Mouse (Mus musculus) monocyte, adult 2 months (primary cell): Measurements from ENCODE around the gene Nrn1l.
A peak's percentile ranks its signal among the peaks of the same experiment; 100 is the strongest.

Experiments
- DNase-seq, 2 experiments: peaks; one replicate each; pipeline ENCODE4 v3.0.0; 2022; ENCODE audit warnings: low spot score in 2 of 2, low read depth in 1 of 2

Gene Nrn1l

DNA sequence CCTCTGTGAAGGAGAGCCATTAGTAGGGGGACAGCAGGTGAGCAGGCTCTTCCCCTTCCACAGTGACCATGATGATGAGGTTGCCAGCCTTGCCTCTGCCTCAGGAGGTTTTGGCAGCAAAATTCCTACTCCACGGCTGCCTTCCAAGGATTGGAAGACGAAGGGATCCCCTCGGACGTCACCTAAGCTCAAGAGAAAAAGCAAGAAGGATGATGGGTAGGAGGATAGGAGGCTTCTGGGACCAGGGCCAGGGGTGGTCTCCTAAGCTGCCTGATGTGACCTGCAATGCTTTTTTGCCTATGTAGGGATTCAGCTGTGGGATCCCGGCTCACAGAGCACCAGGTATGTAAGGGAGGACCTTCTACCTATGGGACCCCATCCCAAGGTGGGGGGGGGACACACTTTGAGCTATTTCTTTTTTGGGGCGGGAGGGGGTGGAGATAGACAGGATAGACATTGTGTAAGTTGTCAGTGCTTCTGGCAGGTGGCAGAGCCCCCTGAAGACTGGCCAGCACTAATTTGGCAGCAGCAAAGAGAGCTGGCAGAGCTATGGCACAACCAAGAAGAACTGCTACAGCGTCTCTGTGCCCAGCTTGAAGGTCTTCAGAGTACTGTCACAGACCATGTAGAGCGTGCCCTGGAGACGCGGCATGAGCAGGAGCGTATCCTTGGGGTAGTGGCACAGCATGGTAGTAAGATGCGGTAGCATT is 3.5 kb upstream of the Nrn1l start:
- no peak for DNase-seq

DNA sequence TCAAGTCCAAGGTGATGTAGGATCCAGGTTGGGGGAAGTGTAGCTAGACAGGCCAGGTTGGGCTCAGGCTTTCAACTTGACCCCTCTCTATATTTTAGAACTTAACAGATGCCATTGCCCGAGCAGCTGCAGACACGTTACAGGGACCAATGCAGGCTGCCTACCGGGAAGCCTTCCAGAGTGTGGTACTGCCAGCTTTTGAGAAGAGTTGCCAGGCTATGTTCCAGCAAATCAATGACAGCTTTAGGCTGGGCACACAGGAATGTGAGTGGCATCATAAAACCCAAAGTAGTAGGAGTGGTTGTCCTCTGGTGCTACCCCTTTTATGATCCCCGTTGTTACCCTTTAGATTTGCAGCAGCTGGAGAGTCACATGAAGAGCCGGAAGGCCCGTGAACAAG is 2.5 kb upstream of the Nrn1l start:
- DNase-seq = no peak

DNA sequence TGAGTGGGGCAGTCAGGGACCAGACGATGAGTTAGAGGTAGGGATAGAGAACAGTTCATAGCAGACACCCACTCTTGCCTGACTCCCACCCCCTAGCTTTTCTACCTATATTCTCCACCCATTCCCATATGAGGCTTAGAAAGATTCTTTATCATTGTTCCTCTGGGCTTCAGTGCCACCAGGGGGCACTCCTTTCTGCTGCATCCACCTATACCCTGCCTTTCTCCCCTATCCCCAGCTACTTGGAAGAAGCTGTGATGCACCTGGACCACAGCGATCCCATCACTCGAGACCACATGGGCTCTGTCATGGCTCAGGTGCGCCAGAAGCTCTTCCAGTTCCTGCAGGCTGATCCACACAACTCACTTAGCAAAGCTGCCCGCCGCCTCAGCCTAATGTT is 935 bp upstream of the Nrn1l start:
- no peak for DNase-seq

DNA sequence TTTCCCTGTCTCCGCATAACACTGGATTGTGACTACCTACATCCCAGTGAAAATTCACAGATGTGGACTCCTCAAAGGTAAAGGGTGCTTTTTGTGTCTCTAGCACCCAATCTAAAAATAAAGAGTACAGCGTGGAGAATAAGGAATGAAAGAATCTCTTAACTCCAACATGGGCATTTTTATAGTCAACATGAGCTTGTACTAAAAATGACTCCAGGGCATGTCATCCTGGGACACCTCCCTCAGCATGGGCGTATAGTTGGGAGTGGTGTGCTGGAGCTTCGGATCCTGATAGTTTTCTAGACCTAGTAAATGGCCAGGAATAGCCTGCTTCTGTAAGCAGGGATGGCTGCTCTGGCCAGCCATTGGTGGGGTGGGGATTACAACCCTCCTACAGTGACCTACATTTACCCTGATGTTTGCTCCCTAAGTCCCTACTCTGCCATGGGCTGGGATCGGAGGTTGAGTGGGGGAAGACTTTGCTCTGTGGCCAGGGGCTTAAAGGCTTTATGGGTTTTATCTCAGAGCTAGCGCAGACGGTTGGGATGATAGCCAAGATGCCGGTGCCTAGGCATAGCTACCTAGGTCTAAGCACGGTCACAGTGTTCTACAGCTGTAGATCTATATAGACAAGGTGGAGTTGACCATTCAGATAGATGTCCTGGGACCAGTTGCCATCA is 4.6 kb downstream of the Nrn1l start:
- no peak for DNase-seq

DNA sequence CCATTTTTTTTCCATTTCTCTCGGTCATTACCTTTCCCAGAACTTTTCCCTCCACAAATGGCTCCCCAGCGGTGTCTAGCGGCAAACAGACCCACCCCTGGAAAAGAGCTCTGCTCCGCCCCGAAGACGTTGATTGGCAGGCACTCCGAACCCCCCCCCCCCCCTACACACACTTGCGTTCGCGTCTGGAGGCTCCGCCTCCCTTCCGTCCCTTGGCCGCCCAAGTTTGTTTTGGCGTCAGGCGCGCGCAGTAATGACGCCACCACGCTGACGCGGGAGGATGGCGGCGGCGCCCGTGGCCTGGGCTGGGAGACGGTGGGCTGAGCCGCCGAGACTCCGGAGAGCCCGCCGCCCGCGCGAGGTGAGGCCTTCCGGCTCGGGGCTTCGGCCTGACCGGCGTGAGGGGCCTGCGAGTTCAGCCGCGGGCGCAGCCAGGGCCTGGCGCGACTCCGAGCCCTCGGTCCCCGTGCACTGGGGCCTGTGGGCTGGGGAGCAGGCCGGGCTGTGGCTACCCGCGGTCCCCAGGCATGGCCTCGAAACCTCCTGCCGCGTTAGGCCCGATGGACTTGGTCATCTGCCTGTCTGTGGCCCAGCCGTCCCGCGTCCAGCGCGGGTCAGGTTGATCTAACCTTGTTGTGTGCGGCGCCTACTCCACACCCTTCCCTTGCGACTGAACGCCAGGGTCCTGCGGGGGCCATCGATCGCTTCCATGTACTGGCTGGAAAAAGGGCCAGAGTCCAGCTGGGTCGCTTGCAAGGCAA is 7.0 kb downstream of the Nrn1l start, which contains the start of gene Pskh1:
Gene Pskh1, plus strand, starts transcription at position 262 of the 761 bp plus-strand sequence.
- DNase-seq = peak; percentile 75 to 88

DNA sequence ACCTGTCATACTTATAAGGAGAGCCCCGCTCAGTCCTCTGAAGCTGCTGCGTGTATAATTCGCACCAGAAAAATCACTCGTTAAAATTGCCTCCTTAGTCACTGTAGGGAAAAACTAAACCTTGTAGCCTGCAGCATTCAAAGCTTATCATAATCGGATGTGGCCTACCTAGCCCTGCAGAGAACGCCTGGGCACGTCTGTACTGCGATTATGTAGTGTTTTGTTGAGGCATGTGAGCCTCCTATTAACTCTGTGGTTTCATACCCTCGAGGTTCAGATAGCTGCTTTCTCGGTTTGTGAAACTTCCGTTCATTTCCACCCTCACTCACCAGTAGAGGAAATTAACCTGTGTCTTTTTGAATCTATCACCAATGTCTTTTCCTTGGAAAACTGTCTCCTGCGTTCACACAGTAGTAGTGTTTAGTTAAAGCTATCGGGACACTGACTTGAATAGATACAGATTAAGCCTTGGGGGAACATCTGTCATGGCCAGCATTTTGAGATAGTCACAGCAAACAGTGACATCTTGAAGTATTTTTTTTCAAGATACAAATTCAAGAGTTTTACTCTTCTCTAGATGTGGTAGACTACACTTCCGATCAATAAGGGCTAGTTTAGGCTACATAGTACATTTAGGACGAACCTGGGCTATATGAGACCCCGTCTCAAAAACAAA is 7.7 kb downstream of the Nrn1l start:
- DNase-seq = no peak

DNA sequence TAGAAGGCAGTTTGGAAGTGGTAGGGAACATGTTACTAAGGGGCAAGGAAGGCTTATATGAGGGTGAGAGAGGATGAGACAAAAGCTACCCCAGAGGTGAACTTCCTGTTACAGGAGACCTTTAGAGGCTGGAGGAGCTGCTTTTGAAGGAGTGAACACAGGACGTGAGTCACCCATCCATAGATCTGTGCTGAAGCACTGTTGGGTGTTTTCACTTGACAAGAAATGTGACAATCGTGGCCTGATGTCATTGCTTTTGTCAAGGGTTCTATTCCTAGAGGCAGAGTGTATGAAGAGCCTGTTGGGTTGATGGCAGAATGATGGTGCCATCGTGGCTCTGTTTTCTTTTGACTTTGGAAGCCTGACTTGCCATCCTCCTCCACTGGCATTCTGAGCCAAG is 26.0 kb downstream of the Nrn1l start:
- no peak for DNase-seq

DNA sequence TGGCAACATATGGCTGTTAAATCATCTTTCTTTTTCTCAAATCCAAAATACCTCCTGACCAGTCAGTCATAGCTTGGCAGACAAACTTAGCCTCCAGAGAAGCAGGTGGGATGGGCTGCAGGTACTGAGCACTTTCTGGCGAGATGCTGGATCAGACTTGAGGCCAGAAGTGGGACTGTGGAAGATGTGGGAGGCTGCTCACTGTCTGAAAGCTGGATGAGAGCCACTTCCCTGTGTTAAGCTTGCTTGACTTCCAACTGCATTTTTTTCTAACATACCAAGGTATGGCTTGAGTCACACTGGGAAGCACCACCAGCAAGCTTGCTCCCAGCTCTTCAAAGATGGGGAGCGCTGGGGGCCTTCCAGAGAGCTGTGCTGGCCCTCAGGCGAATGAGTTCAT is 31.8 kb downstream of the Nrn1l start:
- DNase-seq = no peak

DNA sequence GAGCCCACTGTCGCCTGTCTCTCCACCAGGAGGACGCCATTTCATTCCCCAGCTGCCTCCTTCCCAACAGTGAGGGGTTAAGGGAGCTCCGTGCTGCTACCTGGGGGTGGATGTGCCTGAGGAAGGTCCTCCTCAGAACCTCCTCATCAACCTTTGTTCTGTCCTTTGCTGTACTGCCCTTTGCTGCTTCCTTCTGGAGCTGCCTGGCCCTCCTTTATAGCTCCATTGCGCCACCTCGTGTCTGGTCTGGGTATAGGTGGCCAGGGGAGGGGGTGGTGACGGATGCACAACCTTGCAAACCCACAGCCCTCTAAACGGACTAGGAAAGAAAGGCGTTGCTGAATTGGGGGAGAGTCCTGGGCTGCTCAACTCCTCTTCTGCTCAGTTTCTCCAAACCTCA is 37.2 kb downstream of the Nrn1l start:
- DNase-seq = peak; percentile 23 to 75

DNA sequence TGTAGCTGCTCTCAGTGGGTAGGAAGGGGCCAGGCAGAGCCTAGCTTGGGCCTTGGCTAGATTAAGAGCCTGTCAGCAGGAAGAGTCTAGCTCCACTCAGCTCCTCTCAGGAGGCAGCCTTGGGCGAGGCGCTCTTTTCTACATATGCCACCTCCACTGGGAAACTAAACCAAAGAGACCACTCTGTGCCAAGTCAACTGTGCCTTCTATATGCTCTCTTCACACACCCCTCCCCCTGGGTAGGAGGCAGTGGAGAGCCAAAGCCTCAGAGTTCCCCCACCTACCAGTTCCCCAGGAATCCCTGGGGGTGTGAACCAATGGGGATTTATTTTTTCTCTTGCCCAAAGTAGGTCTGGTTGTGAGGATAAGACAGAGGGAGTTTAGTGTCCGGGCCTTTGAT is 37.9 kb downstream of the Nrn1l start:
- no peak for DNase-seq

DNA sequence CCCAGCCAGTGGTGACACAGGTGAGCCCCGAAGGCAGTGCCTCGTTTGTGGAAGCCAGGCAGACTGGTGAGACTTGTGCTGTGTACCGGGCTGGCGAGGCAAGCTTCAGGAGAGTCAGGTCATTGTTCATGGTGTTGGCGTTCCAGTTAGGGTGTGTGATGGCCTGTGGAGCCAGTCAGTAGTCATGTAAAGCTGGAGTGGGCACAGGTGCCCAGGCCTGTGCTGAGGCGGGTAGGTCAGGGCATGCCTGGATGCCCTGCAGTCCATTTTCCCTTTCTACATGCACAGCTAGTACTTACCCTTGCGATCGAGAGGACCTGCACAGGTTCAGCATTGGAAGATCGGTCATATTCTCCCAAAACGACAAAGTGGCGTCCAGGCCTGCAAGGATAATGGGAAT is 39.2 kb downstream of the Nrn1l start:
- DNase-seq = no peak

DNA sequence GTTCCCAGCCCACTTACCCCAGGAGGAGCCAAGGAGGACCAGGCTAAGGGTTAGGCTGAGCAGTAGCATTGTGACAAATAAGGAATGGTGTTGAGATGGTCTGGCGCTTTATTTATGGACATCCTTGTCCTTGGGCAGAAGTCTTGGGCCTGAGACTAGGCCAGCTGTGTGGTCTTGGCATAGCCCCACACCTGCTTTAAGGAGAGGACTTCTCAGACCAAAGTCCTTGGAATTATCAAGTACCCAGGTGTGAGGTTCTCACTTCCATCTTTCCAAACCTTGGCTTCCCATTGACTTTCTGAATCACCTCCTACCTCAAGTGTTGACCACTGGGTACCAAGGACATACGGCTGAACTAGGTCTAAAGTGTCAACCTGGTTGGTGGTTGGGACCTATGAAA is 40.4 kb downstream of the Nrn1l start, which contains the start of gene Ctrl:
Gene Ctrl, minus strand, starts transcription at position 101 of the 400 bp plus-strand sequence.
- DNase-seq = no peak

DNA sequence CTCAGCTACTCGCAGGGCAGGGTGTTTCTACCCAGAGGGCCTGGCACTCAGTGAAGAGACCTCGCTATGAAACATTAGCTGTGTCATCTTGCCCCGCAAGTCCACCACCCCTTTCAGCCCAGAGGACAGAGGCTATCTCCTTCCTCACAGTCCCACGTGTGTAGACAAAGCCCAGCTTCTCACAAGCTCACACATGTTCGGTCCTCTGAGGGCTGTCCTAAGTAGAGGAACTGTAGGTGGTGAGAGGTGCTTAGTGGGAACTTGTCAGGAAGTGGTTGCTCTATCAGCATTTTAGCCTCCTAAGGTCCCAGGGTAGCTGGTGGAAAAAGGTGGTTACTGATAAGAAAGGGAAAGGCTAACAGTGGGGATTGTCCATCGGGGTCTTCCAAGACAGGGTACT is 41.7 kb downstream of the Nrn1l start:
- no peak for DNase-seq

DNA sequence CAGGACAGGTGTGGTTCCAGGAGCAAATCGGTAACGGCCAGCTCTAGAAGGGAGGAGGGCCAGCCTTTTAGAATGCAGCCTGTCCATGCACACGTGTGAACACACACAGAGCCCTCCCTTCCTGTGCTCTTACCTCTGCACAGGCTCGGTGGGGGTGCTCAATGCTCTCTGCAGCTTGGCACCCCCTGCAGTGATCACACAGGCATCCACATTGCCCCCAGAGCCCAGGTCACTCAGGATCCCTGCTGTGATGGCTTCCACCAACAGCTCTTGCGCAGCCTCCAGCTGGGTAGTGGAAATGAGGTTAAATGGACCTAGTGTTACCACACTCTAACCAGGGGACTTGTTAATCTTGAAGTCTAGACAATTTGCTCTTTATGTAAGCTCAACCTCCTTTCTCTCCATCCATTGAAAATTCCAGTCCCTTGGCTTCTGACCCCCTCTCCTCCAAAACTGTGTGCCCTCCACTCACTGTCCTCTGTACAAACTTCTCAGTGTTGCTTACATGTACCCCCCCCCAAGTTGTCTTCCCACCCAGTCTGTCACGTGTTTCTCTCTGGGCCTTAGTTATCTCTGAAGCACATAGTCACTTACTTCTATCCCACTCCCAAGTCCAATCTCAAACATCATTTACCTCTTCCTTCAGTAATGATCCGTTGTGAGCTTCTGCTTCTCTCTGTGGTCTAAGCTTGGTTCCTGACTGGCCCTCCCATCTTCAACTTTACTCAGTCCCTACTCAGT is 42.7 kb downstream of the Nrn1l start:
- no peak for DNase-seq

DNA sequence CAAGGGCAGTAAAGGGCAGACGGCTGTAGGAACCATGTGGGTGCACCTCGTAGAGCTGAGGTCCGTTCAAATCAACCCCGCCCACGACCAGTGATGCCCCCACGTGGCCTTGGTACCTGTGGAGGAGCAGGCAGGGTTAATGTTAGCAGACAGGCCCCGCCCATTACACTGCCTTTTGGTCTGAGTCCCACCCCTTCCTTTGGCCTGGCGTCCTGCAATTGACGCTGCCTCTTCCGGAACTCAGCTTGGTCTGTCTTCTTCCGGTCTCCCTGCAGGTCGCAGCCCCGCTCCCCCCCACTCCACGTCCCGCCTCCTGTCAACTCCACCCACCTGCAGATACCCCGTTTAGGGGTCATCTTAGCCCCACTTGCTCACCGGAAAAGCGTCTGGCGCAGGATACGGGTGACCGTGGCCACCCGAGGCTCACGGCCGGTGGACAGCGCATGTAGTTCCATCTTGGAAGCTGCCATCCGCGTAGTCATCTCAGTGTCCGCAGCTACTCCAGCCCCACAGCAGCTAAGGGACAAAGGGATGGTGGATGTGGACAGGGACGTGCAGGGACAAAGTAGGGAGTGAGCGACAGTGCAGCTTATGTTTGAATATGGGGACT is 43.6 kb downstream of the Nrn1l start:
- peak; percentile 22 to 40 for DNase-seq

DNA sequence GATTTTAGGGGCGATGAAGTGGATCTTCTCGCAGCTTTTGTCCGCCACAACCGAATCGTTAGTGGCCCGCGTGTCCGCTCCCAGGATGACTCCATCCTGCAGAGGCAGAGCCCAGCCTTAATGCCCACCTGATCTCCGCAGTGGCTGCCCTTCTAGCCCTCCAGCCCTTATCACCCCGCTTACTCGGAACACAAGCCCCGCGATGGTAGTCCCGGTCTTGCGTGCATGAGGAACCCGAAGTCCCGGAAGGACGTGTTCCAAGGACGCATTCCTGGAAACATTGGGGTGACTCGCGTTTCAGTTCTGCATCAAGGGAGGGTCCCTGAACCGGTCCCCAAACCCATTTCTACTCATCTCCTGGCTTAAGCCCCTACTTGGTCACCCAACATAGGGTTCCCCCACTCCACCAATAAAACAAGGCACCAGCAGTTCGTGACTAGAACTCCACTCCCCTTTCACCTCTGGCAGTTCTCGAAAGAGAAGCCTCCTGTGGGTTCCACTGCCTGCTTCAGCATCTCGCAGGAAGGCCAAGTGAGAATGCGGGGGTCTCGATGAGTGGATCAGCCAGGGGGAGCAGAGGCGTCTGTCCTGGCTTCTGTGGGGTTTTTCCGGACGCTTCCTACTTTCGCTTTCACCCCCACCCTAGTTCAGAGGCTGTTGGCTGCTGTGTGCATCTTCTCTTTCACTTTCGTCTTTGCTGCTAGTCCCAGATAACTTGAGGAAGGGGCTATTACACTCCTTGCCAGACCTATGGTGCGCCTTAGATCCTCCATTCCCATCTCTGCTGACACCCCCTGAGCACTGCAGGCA is 44.3 kb downstream of the Nrn1l start:
- DNase-seq = peak; percentile 16 to 33

DNA sequence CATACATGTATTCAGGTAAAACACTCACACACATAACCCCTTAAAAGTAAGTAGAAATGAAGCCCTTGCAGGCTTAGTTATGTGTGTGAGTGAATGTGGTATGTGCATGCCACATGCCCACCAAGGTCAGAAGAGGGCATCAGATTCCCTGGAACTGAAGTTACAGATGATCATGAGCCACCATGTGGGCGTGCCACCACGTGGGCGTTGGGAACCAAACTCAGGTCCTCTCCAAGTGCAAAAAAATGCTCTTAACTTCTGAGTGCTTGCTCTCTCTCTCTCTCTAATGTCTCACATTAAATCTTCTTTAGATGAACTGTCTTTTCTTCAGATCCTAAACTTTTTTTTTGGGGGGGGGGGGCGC is 44.9 kb downstream of the Nrn1l start, which contains the start of gene Psmb10:
Gene Psmb10, minus strand, starts transcription at position 139 of the 364 bp plus-strand sequence.
- no peak for DNase-seq

DNA sequence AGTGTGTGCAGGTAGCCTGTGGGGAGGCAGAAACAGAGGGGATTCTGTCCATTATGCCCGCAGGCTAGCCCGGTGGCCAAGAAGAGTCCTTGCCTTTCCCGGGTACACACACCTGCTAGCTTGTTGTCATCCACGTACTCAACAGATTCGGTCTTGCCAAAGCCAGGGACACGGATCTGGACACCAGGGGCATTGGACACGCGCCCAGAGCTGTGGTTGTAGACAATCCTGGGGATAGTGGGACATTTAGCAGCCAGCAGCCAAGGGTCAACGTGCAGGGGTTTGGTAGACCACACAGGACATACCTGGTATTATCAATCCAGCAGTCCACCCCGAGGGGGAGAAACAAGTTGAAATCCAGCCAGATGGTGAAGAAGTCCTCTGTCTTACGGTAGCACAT is 48.7 kb downstream of the Nrn1l start:
- DNase-seq = no peak

DNA sequence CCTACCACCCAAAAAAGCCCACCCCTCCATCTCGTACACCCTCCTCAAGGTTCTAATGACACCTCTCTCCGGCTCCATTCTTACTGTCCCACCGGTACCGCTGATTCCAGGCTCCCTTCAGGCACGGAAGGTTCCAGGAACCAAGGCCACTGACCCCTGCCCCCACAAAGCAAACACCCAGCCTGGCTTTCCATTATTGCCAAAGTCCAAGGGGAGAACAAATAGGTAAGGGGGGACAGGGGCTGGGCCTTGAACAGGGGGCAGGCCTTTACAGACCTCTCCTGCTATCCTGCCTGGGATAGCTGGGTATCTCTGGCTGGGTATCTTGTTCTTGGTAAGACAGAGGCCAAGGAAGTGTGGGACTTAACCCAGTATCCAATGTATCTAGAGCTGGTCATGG is 49.2 kb downstream of the Nrn1l start:
- DNase-seq = no peak
